Mouse (Mus musculus) cerebellum, adult 9-11 months (tissue): Measurements from ENCODE around the gene Pnrc2.
A peak's percentile ranks its signal among the peaks of the same experiment; 100 is the strongest.

Source experiments
- DNase-seq: peaks from one replicate; pipeline ENCODE4 v3.0.0; 2022

Gene Pnrc2

DNA sequence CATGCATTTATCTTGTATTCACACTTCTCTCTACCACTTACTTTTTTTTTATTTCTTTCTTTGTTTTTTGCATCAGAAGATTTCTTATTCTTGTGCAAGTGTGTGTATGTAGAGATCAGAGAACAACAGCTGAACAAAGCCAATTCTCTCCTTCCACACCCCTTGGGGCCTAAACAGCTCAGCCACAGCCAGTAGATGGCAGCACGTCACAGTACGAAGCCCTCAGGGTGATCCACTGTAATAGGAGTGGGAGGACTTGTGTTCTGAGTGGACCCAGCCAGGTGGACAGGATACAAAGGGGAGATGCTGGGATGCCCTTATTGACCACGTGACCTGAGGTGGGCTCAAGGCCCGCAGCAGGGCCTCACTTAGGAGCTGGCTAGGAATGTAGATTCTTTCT lies 16.2 kb upstream of the Pnrc2 start:
- DNase-seq: peak; percentile 53

DNA sequence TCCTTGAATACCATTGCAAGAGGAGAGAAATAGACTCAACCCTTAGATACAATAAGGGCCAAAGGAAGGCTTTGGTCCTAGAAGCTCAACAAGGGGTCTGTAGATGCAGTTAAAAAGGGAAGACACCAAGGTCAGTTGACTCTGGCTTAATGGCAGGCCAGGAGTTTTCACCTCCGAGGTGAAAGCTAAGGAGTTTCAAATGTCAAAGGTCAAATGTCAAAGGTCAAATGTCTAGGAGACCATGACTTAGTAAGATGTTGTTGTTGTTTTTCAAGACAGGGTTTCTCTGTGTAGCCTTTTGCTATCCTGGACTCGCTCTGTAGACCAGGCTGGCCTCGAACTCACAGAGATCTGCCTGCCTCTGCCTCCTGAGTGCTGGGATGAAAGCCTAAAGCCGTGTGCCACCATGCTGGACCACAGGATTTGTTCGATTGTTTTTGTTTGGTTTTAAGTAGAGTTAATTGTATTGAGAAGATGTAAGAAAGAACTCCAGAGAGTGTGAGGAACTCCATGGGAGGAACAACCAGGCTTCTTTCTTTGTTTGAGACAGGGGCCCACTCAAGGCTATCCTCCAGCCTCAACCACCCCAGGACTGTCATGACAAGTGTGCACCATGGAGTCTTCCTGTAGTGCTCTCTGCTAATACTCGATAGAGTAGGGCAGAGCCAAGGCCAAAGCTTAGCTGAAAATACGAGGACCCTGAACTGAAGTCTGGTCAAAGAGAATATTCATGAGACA lies 15.7 kb upstream of the Pnrc2 start:
- no peak for DNase-seq

DNA sequence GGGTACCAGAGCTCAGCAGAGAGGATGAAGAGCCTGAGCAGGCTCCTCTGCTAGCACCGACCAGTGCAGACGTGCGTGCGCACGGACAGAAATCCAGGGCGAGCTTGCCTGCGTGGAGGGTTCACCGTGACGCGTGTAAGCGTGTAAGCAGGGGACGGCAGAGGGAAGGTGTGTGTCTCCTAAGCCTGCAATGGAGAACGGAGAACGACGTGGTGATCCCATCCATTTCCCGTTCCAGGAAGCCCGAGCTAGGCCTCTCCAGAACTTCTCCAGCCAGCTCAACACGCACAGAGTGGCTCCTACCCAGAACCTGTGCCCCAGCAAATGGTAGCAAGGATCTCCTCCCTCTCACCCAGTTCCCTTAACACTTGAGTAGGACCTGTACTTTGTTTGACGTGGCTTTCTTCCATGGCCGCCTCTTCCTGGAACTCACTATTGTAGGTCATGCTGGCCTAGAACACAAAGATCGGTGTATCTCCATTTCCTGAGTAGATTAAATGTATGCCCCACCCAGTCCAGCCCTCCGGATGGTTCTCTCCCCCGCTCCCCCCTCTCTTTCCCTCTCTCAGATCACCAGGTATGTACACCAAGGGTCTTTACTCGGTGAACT lies 14.9 kb upstream of the Pnrc2 start:
- no peak for DNase-seq

- DNase-seq: no peak
Measured at GRCm38 (mm10) chr4:135886184-135886583, 12.5 kb upstream of the Pnrc2 start.

- DNase-seq: no peak
Measured at GRCm38 (mm10) chr4:135885676-135886075, 12.0 kb upstream of the Pnrc2 start.

- DNase-seq: no peak
Measured at GRCm38 (mm10) chr4:135884531-135884930, 10.9 kb upstream of the Pnrc2 start.

GRCm38 (mm10) chr4:135883881-135884516 lies 10.3 kb upstream of the Pnrc2 start:
- no peak for DNase-seq

- no peak for DNase-seq
Measured at GRCm38 (mm10) chr4:135883401-135883851, 9.8 kb upstream of the Pnrc2 start.

DNA sequence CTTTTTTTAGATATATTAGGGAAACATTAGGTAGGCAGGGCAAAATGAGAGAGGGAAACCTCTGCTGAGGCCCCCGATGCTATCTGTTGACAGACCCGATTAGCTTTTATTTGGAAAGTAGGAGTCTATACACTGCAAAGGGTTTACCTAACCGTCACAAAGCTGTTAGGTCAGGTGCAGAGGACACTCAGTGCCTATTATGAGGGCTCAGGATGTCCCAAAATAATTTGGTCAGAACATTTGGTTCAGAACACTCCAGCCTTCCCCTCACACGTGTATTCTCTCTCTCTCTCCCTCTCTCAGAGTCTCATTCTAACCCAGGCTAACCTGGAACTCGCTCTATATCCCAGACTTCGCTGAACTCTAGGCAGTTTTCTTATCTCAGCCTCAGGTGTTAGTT lies 8.4 kb upstream of the Pnrc2 start:
- DNase-seq: no peak

GRCm38 (mm10) chr4:135880576-135880975 lies 6.9 kb upstream of the Pnrc2 start:
- DNase-seq: no peak

- DNase-seq: no peak
Measured at GRCm38 (mm10) chr4:135880018-135880417, 6.4 kb upstream of the Pnrc2 start.

- no peak for DNase-seq
Measured at GRCm38 (mm10) chr4:135879021-135879420, 5.4 kb upstream of the Pnrc2 start.

- no peak for DNase-seq
Measured at GRCm38 (mm10) chr4:135877742-135878141, 4.1 kb upstream of the Pnrc2 start.

GRCm38 (mm10) chr4:135876583-135877020 lies 3.0 kb upstream of the Pnrc2 start:
- peak; percentile 68 for DNase-seq

DNA sequence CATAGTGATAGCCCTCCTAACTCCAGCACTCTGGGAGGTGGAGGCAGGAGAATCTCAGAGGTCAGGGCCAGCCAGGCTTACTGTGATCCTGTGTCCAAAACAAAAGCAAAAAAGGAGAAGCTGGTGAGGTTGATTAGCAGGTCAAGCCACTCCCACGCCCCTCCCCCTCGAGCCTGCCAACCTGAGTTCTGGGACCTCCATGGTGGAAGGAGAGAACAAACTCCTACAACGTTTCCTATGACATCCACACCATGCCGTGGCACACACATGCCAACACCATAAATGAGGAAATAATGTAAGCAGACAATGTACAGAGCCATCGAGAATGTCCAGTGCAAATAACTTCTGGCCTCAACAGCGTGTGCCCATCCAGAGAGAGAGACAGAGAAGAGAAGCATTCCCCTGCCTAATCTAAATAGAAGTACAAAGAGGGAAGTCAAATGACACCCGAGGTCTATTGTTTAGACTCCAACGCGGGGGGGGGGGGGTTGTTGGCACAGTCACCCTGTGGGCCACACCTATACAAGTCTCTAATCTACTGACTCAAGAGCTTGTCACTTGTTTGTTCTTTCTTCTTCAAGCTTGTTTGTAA lies 2.4 kb upstream of the Pnrc2 start:
- peak; percentile 48 for DNase-seq

GRCm38 (mm10) chr4:135875546-135875945 lies 1.9 kb upstream of the Pnrc2 start:
- no peak for DNase-seq

DNA sequence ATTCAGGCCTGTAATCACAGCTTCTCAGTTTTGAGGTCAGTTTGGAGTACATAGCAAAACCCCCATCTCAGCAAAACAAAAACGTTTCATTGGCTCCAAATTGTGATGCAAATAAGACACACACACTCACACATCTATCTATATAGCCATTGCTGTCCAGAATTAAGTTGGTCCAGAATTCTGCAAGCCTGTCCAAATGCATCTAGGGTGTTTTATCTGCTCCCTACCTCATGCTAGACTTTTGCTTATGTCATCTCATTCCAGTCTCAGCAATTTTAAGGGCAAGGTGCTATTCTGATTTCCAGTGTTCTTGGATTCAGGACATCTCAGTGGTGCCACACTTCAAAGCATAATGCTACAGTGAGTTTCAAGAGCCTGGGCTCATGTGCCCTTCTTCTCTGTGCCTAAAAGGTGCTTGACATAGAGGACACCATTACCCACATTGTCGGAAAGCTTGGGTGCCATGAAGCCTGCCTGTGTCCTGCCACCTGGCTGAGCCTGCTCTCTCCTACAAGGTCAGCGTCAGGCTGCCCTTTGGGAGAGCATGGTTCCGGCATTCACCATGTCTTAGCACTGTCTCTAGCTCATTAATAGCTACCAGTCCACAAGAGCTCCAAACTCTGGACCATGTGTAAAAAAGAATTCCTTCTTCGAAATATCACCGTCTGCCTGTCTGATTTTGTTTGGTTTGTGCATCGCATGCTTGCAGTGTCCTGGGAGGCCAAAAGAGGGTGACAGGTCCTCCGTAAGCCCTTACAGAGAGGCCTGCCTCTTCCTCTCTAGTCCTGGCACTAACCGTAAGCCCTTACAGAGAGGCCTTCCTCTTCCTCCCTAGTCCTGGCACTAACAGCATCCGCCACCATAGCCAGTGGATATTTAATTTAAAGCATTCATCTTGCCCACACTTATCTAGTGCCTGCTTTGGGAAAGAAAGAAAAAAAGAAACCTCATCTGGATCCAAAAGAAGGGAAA lies 1.2 kb upstream of the Pnrc2 start:
- peak; percentile 29 for DNase-seq

DNA sequence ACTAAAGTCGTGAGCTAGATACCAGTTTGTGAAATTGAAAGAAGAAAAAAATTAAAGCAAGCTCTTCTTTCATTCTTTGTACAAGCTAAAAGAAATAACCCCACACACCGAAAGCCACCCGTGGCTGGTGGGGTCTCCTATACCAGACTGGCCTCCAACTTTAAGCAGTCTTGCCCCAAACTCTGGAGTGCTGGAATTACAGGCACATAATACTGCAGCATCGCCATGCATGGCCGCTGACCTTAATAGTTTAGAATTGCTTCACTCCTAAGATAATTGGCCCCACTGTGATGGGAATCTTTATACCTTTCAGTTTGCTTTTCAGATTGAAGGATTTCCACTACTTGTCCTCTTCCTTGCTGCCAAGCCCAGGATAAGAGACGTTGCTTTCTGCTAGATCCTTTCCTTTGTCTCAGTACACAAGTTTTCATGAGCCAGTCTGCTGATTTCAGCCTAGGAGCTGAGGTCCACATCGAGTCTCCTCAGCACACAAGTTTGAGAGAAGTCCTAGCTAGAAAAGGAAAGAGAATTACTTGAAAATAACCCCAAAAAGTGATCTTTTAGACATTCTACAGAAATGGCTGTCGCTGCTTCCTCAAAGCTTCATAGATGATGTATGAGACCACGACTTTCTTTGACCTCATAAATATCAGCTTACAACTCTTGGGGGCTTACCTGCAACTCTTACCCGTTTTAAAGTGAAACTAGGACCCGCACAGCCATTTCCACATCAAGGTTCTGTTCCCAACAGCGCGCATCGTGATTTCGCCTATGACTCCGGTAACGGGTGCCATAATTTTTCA lies 860 bp downstream of the Pnrc2 start:
- DNase-seq: no peak

GRCm38 (mm10) chr4:135872015-135872414 lies 1.6 kb downstream of the Pnrc2 start:
- DNase-seq: no peak

DNA sequence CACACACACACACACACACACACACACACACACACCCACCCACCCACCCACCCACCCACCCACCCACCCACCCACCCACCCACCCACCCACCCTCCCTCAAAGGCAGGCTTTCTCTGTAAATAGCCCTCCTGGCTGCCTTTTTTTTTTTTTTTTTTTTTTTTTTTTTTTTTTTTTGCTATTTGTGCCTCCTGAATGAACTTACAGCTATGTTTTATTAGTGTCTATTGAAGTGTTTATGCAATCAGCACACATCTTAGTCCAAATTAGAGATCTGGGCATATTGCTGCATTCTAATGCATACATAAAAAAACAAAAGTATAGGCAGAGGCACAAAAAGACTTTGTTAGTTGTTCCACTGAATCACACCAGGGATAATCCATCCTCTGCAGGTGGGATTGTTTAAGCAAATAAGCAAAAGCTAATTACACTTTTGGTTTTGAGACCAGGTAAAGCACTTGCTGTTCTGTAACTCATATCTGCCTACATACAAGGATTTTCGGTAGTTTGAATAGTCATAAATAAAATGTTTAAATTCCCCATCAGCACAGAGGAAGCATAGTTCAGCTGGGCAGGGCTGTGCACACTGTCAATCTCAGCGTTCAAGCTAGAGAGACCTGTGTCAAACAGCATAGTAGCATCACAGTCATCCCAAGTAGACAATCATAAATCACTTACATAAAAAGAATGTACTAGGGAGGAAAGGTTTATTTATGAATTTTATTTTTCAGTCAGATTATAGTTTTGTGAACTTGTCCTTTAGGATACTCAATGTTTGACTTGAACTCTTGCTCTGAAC lies 3.2 kb downstream of the Pnrc2 start:
- DNase-seq: no peak

GRCm38 (mm10) chr4:135868996-135869395 lies 4.7 kb downstream of the Pnrc2 start:
- no peak for DNase-seq
